Mouse (Mus musculus): ENCODE results near the gene Galnt9. TPM values are rescaled to one million over a fixed set of nuclear protein-coding genes. Genes with fewer than 3 reads are reported as not detected.

Gene Galnt9
- 10 to 100 TPM in 1 of 2 experiments, 1 to 10 TPM in 1; 6.4 to 18.1 TPM for polyA plus RNA-seq (2017; shearing (Covaris generic))

DNA sequence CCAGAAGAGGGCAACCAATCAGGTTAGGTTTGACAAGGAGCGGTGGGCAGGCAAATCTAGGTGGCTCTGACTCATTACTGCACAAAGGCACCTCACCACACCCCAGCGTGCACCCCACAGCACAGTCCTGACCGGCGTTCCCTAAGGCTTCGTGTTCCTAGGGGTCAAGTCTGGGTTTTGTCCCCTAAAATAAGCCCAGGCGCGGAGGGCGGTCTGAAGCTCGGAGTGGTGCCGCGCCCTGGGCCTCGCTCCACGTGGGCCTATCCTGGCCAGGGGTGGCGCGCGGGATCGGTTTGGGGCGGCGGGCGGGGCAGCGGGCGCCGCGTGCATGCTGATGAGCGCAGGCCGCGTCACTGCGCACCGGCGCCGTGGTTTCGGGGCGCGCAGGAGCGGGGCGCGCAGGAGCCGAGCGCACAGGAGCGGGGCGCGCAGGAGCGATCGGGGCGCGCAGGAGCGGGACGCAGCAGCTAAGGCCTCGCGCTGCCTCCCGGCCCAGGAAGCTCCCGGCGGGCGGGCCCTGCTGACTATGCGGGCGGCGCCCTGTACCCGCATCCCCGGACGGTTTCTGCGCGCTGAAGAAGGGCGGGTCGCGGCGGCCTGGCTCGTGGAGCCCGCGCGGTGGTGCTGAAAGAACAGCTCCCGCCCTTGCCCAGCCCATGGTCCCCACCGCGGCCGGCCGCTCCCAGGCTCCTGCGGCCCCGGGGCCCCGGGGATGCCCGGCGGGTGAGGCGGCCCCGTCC is at the start of gene Galnt9:
TSS of gene Galnt9 (plus strand) at position 405 of the 740 bp plus-strand sequence.

DNA sequence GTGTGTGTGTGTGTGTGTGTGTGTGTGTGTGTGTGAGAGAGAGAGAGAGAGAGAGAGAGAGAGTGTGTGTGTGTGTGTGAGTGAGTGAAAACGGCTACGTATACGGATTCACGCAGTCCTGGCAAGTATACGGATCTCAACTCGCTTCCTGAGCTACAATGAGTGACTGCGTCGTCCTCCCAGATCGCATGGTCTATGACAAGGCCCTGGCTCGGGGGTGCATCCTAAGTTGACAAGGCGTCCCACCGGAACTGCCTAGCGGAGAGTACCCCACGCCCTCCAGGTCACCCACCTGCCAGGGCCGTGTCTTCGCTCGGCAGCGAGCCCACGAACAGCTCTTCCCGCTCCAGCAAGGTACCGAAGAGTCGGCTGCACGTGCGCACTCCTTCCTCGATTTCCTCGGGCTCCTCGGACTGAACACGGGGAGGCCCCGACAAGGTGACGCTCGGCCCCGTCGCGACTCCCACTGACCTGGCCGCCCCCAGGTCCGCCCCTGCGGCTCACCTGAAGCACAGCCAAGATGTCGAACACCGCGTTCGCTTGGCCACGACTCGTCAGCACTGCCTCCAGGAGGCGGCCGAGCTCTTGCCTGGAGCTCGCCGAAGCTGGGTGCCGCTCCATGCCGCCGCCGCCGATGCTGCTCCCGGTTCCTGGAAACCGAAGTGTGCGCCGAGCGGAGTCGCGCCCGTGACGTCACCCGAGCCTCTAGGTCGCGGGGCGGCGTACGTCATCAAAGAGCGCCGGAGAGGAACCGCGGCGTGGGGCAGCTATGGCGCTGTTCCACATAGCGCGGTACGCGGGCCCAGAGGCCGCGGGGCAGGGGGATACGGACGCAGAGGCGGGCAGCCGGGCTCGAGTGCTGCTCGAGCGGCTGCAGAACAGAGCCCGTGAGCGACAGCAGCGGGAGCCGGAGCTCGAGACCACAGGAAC is 108.8 kb downstream of the Galnt9 start, which contains the start of the genes Noc4l and Ddx51:
TSS of gene Noc4l (minus strand) at position 699 of the 930 bp plus-strand sequence.
TSS of gene Ddx51 (plus strand) at position 733 of the 930 bp plus-strand sequence.

Other genes starting within 250 kb of the Galnt9 start
- not detected for gene P2rx2, start 201.1 kb upstream of the Galnt9 start, polyA plus RNA-seq (2017; shearing (Covaris generic))
- under 1 TPM; 0.31 to 0.58 TPM for gene Lrcol1, start 199.6 kb upstream of the Galnt9 start, polyA plus RNA-seq (2017; shearing (Covaris generic))
- gene Fbrsl1, start 95.9 kb upstream of the Galnt9 start, polyA plus RNA-seq (2017; shearing (Covaris generic)) = 10 to 100 TPM; 36.8 to 42.6 TPM
- gene Noc4l, start 109.1 kb downstream of the Galnt9 start, polyA plus RNA-seq (2017; shearing (Covaris generic)) = 10 to 100 TPM; 72.2 to 91.8 TPM
- gene Ddx51, start 109.1 kb downstream of the Galnt9 start, polyA plus RNA-seq (2017; shearing (Covaris generic)) = 10 to 100 TPM; 43.3 to 65.3 TPM
- 10 to 100 TPM; 42.1 to 52.9 TPM for gene Ep400, start 226.4 kb downstream of the Galnt9 start, polyA plus RNA-seq (2017; shearing (Covaris generic))
- 10 to 100 TPM; 33.4 to 36.9 TPM for gene Pus1, start 236.3 kb downstream of the Galnt9 start, polyA plus RNA-seq (2017; shearing (Covaris generic))